Mouse (Mus musculus): Measurements from ENCODE around the gene Ednrb.

- TF ChIP-seq POLR2A (IDR thresholded peaks at IDR 0.05; ENCODE audit: extremely low read depth, insufficient read depth, low read length) (no peak), CTCF (IDR thresholded peaks at IDR 0.05; ENCODE audit: extremely low read depth, insufficient read depth, low read length) (no peak)
Observed at GRCm38 (mm10) chr14:103787547-103787946, 56.7 kb downstream of the Ednrb start.
